Mouse (Mus musculus) ZHBTc4 (cell line): ENCODE data around the gene Rnf150.

ENCODE experiments used
- DNase-seq: peaks from one replicate; pipeline ENCODE4 v3.0.0-alpha.2; 2011; ENCODE audit warnings: low read depth, low spot score

Rnf150 gene

DNA sequence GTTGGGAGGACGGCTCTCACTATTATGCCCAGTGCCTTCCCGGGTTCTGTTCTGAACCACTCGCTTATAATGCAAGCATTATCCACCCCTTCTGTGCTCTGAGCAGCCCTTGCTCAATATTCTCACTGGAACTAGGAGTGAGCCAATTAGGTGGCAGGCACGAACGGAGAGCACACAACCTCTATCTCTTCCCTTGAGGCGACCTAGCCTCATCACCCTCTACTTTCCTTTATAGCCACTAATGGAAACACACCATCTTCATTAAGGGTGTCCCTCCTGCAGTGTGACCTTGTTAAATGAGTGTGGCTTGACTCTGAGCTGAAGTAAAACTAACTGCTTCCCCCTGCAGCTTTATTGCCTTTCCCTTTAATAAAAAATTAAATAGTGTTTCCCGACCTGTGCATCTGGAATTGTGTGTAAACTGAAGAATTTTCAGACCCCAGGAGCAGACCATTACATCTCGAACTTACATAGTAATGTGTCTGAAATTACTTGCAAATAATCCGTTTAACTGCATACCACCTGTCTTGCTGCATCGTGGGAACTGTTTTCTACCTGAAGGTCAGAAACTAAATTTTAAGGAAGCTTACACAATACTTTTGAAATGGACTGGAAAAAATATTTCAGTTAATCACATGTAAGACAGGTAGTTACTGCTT is 26.0 kb downstream of the Rnf150 start:
- no peak for DNase-seq

GRCm38 (mm10) chr8:82895091-82895490 is 31.9 kb downstream of the Rnf150 start:
- no peak for DNase-seq

DNA sequence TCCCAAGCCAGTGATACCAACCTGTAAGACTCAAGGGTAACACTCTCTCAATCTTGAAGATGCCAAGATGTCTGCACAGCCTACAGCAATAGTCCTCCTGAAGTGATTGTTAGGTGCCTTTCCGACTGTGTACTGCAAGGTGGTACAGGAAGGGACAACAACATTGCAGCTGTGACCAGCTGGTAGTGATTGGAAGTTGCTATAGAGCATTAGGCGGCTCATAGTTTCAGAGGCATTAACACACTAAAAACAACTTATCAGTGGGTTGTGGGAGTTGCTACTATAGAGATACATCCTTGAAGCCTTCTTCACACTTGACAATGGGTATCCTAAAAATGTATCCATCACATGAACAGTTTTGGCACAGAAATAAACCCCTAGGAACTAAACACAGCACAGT is 33.6 kb downstream of the Rnf150 start:
- no peak for DNase-seq

- DNase-seq = no peak
These were observed 34.7 kb downstream of the Rnf150 start for GRCm38 (mm10) chr8:82897628-82898458.

DNA sequence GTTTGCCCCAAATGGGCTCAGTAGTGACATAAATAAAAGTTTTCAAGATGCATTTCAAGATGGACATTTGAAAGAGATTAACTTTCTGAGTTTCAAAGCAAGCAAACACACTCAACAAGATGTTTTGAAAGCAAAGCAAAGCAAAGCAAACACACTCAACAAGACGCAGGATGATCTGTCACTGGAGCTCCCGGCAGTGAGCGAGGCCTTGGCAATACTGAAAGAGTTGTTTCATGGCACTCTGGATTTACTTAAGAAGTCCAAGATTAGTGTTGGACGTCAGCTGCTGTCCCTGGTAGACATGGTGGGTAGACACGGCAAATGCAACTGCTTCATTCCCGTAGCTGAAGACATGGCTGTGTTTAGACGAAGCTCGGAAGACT is 35.3 kb downstream of the Rnf150 start:
- no peak for DNase-seq

- no peak for DNase-seq
These were observed 37.8 kb downstream of the Rnf150 start for GRCm38 (mm10) chr8:82900958-82901357.

- DNase-seq = no peak
These were observed 38.5 kb downstream of the Rnf150 start for GRCm38 (mm10) chr8:82901549-82902138.

GRCm38 (mm10) chr8:82903497-82903896 is 40.3 kb downstream of the Rnf150 start:
- DNase-seq = no peak

DNA sequence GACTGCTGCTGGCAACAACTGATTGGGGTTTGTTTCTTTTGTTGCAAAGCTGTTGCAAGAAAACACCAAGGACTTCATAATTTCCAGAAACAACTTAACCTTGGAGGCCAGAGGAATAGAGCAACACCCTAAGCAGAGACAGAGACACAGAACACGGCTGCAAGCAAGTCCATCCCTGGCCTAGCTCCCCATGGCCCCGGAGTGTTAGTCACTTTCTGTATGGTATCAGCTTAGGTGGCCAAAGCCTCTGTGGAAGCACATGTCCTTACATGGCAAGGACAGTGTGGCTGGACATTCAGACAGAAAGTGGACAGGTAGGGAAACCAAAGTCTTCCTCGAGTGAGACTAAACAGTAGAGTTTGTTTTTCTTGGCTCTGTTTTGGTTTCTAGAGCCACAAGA is 44.1 kb downstream of the Rnf150 start:
- no peak for DNase-seq

GRCm38 (mm10) chr8:82911436-82911835 is 48.3 kb downstream of the Rnf150 start:
- DNase-seq = no peak

DNA sequence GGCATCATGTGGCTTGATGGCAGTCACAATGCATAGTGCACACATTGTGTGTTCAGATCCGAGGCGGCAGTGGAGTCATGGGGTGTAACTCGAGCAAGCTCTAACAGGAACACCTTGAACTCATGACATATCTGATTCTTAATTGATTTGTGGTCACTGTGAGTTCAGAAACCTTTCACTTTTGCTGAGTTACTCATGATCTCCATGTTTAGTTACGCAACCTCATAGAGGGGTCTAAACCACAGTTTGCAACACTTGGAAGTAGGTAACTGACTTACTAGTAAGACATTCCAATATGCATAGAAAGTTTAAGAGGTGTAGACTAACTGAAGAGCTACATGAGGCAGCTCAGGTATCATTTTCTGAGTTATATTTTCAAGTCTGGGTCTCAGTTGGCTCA is 49.1 kb downstream of the Rnf150 start:
- peak; percentile 4 for DNase-seq

DNA sequence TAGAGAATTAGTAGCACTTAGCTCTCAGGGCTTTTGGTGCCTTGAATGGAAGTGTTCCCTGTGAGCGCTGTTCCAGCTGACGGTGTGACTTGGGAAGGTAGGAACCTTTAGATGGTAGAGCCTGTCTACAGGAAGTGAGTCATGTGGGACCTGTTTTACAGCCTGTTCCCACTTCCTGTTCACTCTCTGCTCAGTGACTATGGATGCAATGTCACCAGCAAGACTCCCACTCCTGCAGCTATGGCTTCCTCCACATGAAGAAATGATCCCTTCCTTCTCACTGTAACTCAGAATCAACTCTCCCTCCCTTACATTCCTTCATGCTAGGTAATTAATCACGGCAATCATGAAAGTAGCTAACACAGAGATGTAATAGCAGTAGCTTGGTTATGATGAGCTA is 51.4 kb downstream of the Rnf150 start:
- no peak for DNase-seq

- no peak for DNase-seq
These were observed 53.8 kb downstream of the Rnf150 start for GRCm38 (mm10) chr8:82916851-82917539.

GRCm38 (mm10) chr8:82917540-82918316 is 54.6 kb downstream of the Rnf150 start:
- peak; percentile 3 for DNase-seq

DNA sequence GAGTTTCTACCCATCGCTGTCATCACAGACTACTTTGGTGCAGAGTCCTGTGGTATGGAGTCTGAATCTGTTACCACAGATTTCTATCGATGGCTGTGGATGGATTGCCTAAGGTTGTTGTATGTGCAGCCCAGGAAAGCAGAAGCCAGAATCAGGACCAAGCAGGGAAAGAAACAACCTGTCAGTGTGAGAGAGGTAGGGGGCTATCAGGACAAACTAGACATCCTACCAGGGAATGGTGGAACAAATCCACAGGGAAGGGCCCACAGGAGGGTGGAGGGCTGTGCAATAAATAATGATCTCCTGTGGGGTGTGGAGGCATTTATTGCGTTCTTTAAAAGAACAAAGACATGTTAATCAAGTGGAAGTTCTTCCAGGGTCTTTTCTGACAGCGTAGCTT is 56.5 kb downstream of the Rnf150 start:
- peak; percentile 15 for DNase-seq

GRCm38 (mm10) chr8:82920124-82920523 is 57.0 kb downstream of the Rnf150 start:
- DNase-seq = no peak

DNA sequence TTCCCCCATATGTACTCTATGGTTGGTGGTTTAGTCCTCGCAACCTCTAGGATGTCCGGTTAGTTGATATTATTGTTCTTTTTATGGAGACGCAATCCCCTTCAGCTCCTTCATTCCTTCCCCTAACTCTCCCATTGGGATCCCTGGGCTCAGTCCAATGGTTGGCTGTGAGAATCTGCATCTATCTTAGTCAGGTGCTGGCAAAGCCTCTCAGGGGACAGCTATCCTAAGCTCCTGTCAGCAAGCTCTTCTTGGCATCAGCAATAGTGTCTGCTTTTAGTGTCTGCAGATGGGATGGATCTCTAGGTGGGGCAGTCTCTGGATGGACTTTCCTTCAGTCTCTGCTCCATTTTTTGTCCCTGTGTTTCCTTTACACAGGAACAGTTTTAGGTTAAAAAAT is 62.1 kb downstream of the Rnf150 start:
- no peak for DNase-seq

DNA sequence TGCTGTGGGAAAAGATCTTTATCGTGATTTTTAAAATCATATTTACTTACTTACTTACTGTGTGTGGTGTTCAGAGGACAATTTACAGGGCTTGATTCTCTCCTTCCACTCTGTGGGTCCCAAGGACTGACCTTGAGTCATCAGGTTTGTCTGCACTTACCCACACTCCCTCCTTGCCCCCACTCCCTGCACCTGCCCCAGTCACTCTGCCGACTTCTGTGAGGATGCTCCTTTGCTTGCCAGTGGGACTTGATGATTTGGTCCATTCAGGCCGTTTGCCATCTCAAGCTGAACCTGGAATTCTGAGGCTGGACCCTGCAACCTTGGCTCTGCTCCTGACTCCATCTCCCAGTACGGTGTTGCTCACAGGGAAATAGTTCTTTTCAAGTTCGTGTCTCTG is 63.4 kb downstream of the Rnf150 start:
- no peak for DNase-seq

DNA sequence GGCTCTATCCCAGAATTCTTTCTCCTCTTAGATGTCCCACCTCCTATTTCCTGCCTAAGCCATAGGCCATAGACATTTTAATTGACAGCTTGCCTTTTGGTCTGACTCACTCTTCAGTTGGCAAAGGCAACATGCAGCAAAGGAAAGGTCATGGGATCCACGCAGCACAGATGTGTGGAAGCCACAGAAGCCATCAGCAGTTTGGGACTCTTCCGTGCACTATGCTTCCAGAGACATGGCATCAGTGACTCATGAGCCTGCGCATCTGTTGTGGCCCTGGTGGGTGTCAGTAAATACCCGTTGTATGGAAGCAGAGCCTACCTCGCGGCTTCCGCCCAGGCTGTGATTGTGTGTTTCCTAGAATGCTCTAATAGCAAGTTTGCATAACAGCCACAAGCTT is 68.4 kb downstream of the Rnf150 start:
- DNase-seq = no peak

- no peak for DNase-seq
These were observed 73.0 kb downstream of the Rnf150 start for GRCm38 (mm10) chr8:82936162-82936561.

GRCm38 (mm10) chr8:82936866-82937265 is 73.7 kb downstream of the Rnf150 start:
- DNase-seq = no peak
